Mouse (Mus musculus) liver, postnatal 0 days (tissue): ENCODE data around the gene Eng. TPM values are rescaled to one million over a fixed set of nuclear protein-coding genes. Genes with fewer than 3 reads are reported as not detected.

Experiments
- ATAC-seq: fragments of 200-750 bp; cut with Nextera tagmentation; 2 replicates; pipeline ENCODE4 v1.8.0; 2017; ENCODE audit warnings: mild to moderate bottlenecking, moderate library complexity
- DNase-seq: peaks from one replicate; pipeline ENCODE4 v3.0.0-alpha.2; 2016
- H3K27ac ChIP-seq: fragments of 300-500 bp; sonication (generic); 2 replicates; pipeline ENCODE4 v1.5.1; 2014; ENCODE audit warnings: antibody characterized with exemption, moderate library complexity, mild to moderate bottlenecking, low read depth
- H3K27me3 ChIP-seq: fragments of 300-500 bp; sonication (generic); 2 replicates; pipeline ENCODE4 v1.6.1; 2014; ENCODE audit warnings: low read length, control low read depth, mixed read lengths; ENCODE audit not compliant: insufficient read depth
- H3K36me3 ChIP-seq: fragments of 300-500 bp; sonication (generic); replicated peaks from 2 replicates; pipeline ENCODE4 v1.6.1; 2014; ENCODE audit warnings: mild to moderate bottlenecking, control low read depth, low read length, moderate library complexity, mixed read lengths; ENCODE audit not compliant: insufficient read depth
- H3K4me1 ChIP-seq: fragments of 300-500 bp; sonication (generic); 2 replicates; pipeline ENCODE4 v1.6.1; 2014; ENCODE audit warnings: antibody characterized with exemption, mild to moderate bottlenecking, control low read depth; ENCODE audit not compliant: insufficient read depth
- H3K4me2 ChIP-seq: fragments of 300-500 bp; sonication (generic); 2 replicates; pipeline ENCODE4 v1.6.1; 2014; ENCODE audit warnings: low read depth, mild to moderate bottlenecking, low read length, moderate library complexity, mixed read lengths
- H3K4me3 ChIP-seq: fragments of 300-500 bp; sonication (generic); 2 replicates; pipeline ENCODE4 v1.5.1; 2014; ENCODE audit warnings: low read depth, low read length
- H3K9ac ChIP-seq: fragments of 300-500 bp; sonication (generic); replicated peaks from 2 replicates; pipeline ENCODE4 v1.6.1; 2014; ENCODE audit warnings: mild to moderate bottlenecking, moderate library complexity
- H3K9me3 ChIP-seq: fragments of 300-500 bp; sonication (generic); 2 replicates; pipeline ENCODE4 v1.6.1; 2016; ENCODE audit warnings: mild to moderate bottlenecking, control low read depth, low read length, mixed read lengths
- CTCF ChIP-seq: sonication (generic); IDR thresholded peaks from 2 replicates; pipeline ENCODE4 v1.5.1; 2016; ENCODE audit warnings: antibody characterized with exemption, low read depth
- EP300 ChIP-seq: IDR thresholded peaks from 2 replicates; pipeline ENCODE4 v1.6.1; 2016; ENCODE audit warnings: antibody characterized with exemption, low read depth, mild to moderate bottlenecking
- WGBS: fragments of 180-500 bp; shearing (Covaris S2); extraction: QIAGEN DNeasy Blood & Tissue Kit; methylation state at CpG from one replicate; pipeline ENCODE4 v1.1.7; 2014; ENCODE audit not compliant: insufficient replicate concordance; 5-methylcytosine and 5-hydroxymethylcytosine counted together
- polyA plus RNA-seq: library from polyadenylated mRNA; unstranded; fragments of >200 nt; fragmentation: Nextera tagmentation; extraction: Ambion mirVana; gene quantifications from 2 replicates; pipeline ENCODE4 v1.2.1, GENCODE M21; 2015

Gene Eng
- polyA plus RNA-seq, 1 experiment from 2014 or later, result 30.2 TPM

DNA sequence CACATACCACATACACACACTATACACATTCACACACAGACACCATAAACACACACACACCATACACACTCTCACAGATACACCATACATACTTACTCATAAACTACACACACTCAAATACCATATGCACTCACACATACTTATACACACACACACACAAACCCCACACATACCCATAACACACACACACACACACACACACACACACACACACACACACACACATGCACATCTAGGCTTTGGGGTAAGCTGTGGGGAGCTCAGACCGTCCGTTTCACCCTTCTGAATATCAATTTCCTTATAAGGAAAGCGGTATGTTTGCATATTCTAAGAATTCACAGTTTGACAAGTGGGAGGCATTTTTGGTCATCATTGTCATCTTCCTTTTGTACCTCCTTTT is 76.2 kb downstream of the Eng start:
- H3K4me2 ChIP-seq, result peak overlapping the region; percentile 67
- WGBS, result 39% methylated on average over 3 of the region's 3 CpGs
- ATAC-seq (no peak), DNase-seq (no peak)
- peaks cover 16% of the 10 kb centered on the region for H3K4me1 ChIP-seq
- H3K9ac ChIP-seq, result peak overlapping the region; percentile 18; the same call in 1 of the 2 replicates
- no peak for TF ChIP-seq EP300
- TF ChIP-seq CTCF, result no peak
- no peaks in the 10 kb centered on the region for H3K36me3 ChIP-seq
- peak overlapping the region; percentile 36; the same call in 1 of the 2 replicates for H3K27ac ChIP-seq
- H3K27me3 ChIP-seq, result no peaks in the 10 kb centered on the region
- H3K4me3 ChIP-seq, result peak overlapping the region; percentile 39
- H3K9me3 ChIP-seq, result no peaks in the 10 kb centered on the region

DNA sequence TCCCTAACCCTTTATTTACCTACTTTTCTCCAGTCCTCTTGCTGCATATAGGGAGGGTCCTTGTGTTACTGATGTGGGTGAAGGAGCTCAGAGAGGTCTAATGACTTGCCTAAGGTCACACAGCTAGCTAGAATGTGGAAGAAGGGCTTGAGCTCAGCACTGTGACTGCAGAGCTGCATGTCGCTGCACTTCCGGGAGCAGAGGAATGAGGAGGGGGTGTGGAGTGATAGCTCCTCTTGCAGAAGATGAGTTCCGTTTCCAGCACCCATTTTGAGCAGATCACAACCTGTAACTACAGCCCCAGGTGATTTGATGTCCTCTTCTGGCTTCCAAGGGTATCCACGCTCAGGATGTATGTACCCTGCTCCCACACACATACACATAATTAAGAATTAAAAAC is 77.8 kb downstream of the Eng start:
- Histone ChIP-seq H3K36me3 (0 out of 2 replicates have a peak, but pooled peaks cover 5% of the 10 kb centered on the region), H3K4me2 (no peak overlapping the region), H3K4me3 (no peak overlapping the region), H3K27ac (no peak overlapping the region), H3K9me3 (no peaks in the 10 kb centered on the region), H3K4me1 (peaks cover 12% of the 10 kb centered on the region), H3K9ac (no peak overlapping the region), H3K27me3 (no peaks in the 10 kb centered on the region)
- DNase-seq (no peak), ATAC-seq (no peak)
- WGBS, result 84% methylated on average over 4 of the region's 4 CpGs
- TF ChIP-seq EP300 (no peak), CTCF (no peak)

- no peak for DNase-seq
- 73% methylated on average over 16 of the region's 16 CpGs for WGBS
- no peak for TF ChIP-seq CTCF
- TF ChIP-seq EP300, result no peak
These were observed 78.7 kb downstream of the Eng start for GRCm38 (mm10) chr2:32724832-32725790.

DNA sequence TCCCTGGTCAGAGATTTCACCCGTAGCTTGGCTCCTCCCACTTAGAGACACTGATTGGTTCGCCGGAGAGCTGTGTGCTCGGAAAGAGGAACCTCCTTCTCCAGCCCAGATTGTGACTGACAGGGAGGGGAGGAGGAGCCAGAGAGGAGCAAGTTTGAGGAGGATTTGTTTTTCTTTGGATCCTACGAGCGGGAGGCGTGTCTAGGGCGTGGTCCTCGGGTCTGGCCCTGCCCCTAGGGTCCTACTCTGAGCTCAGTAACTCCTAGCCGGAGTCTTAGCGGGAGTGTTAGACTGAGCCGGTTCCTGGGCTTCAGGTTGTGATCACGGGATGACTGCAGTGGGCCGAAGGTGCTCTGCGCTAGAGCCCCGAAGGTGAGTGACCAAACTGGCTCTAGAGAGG is 81.0 kb downstream of the Eng start:
- peak overlapping the region; percentile 40; the same call in 1 of the 2 replicates for H3K27ac ChIP-seq
- 0 out of 2 replicates have a peak, but pooled peaks cover 5% of the 10 kb centered on the region for H3K36me3 ChIP-seq
- 7% methylated on average over 16 of the region's 16 CpGs for WGBS
- peaks cover 5% of the 10 kb centered on the region for H3K4me1 ChIP-seq
- peak overlapping the region; percentile 30 for H3K4me3 ChIP-seq
- ATAC-seq, result peak; percentile 96
- DNase-seq, result peak; percentile 89
- H3K27me3 ChIP-seq, result no peaks in the 10 kb centered on the region
- H3K4me2 ChIP-seq, result peak overlapping the region; percentile 70
- H3K9ac ChIP-seq, result peak overlapping the region; percentile 48
- H3K9me3 ChIP-seq, result no peaks in the 10 kb centered on the region
- TF ChIP-seq CTCF (no peak), EP300 (no peak)

More at GRCm38 (mm10) chr2:32724832-32725790, 78.7 kb downstream of the Eng start:
- ATAC-seq, result no peak
- Histone ChIP-seq H3K4me1 (peaks cover 7% of the 10 kb centered on the region), H3K4me2 (no peak overlapping the region), H3K27me3 (no peaks in the 10 kb centered on the region), H3K27ac (no peak overlapping the region), H3K36me3 (0 out of 2 replicates have a peak, but pooled peaks cover 5% of the 10 kb centered on the region), H3K9me3 (no peaks in the 10 kb centered on the region), H3K9ac (no peak overlapping the region), H3K4me3 (no peak overlapping the region)

- ATAC-seq, result no peak
- Histone ChIP-seq H3K4me1 (peaks cover 5% of the 10 kb centered on the region), H3K27me3 (no peaks in the 10 kb centered on the region), H3K9me3 (no peaks in the 10 kb centered on the region), H3K4me3 (peak overlapping the region; percentile 30), H3K9ac (peak overlapping the region; percentile 41; the same call in 1 of the 2 replicates), H3K4me2 (peak overlapping the region; percentile 70; the same call in 1 of the 2 replicates), H3K27ac (peak overlapping the region; percentile 40), H3K36me3 (0 out of 2 replicates have a peak, but pooled peaks cover 5% of the 10 kb centered on the region)
- 47% methylated on average over 7 of the region's 7 CpGs for WGBS
- no peak for DNase-seq
- TF ChIP-seq EP300 (no peak), CTCF (no peak)
These were observed 82.1 kb downstream of the Eng start for GRCm38 (mm10) chr2:32728463-32728862.

DNA sequence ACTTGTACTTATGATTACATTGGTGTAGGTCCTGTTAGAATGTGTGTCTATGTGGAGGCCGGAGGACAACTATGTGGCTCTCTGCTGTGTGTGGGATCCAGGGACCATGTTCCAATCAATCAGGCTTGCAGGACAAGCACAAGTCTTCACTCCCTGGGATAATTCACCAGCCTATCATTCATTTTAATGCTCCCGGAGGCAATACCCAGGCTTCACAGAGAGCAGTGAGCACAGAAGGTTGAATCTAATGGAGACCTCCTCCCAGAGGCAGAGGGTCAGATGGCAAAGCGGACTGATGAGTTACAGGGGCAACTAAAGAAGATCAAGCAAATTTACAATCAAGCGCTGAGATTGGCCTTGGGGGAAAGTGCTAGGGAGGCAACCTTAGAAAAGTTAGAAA is 83.2 kb downstream of the Eng start:
- H3K36me3 ChIP-seq, result 0 out of 2 replicates have a peak, but pooled peaks cover 5% of the 10 kb centered on the region
- peak overlapping the region; percentile 0; the same call in 1 of the 2 replicates for H3K4me2 ChIP-seq
- no peak overlapping the region for H3K4me3 ChIP-seq
- 78% methylated on average over 4 of the region's 4 CpGs for WGBS
- H3K9ac ChIP-seq, result no peak overlapping the region
- DNase-seq, result no peak
- TF ChIP-seq CTCF, result no peak
- no peak for TF ChIP-seq EP300
- H3K27ac ChIP-seq, result 0 out of 2 replicates have a peak overlapping the region, but pooled peaks have one; percentile 31
- no peak for ATAC-seq
- no peaks in the 10 kb centered on the region for H3K27me3 ChIP-seq
- H3K9me3 ChIP-seq, result no peaks in the 10 kb centered on the region
- H3K4me1 ChIP-seq, result peaks cover 5% of the 10 kb centered on the region
